Comparison of ENCODE assay signal across 14 mouse cellular contexts in genomic region chr14:55575711-55576110, GRCm38 (mm10). TPM values are rescaled to one million over a fixed set of nuclear protein-coding genes. Genes with fewer than 3 reads are reported as not detected.
A peak's percentile ranks its signal among the peaks of the same experiment; 100 is the strongest.
DNase-seq lines count a peak whose midpoint lies in the region; ATAC-seq and TF ChIP-seq lines count a peak whose summit lies in the region.
"Had no signal": no experiment of that assay in that cellular context is flagged by ENCODE, and none has a peak within 500 bp of the region (broad histone marks: within the 10 kb centered on the region; RNA-seq: fewer than 3 reads in every experiment).

No protein-coding gene starts in this region.

- H3K9ac ChIP-seq in liver, embryonic 11.5 days (ENCODE audit: low read depth, low read length): no peak overlapping the region
- H3K9ac ChIP-seq in embryonic facial prominence, embryonic 15.5 days: no peak overlapping the region
- H3K9ac ChIP-seq in heart, postnatal 0 days (replicated peaks; ENCODE audit: low read depth, low read length): peak overlapping the region; percentile 61
- no peak overlapping the region for H3K9ac ChIP-seq in limb, embryonic 13.5 days
- H3K9ac ChIP-seq: neural tube, embryonic 12.5 days; stomach, embryonic 15.5 days had no signal

- TF ChIP-seq EP300 in heart, postnatal 0 days (IDR thresholded peaks at IDR 0.05; ENCODE audit: low read depth): no peak

- H3K4me2 ChIP-seq in liver, embryonic 11.5 days: peak overlapping the region; percentile 4; the same call in 1 of the 2 replicates
- H3K4me2 ChIP-seq in embryonic facial prominence, embryonic 15.5 days (replicated peaks): no peak overlapping the region; the same call in 1 of the 2 replicates
- H3K4me2 ChIP-seq in heart, postnatal 0 days (ENCODE audit: low read depth, low read length): peak overlapping the region; percentile 56
- H3K4me2 ChIP-seq in limb, embryonic 13.5 days (replicated peaks): 0 out of 2 replicates have a peak overlapping the region, but pooled peaks have one; percentile 34
- H3K4me2 ChIP-seq: neural tube, embryonic 12.5 days; stomach, embryonic 15.5 days had no signal

- H3K4me1 ChIP-seq in liver, embryonic 11.5 days (replicated peaks; ENCODE audit: control insufficient read depth, insufficient read depth, low read length): peaks cover 12% of the 10 kb centered on the region; the same call in 1 of the 2 replicates
- H3K4me1 ChIP-seq in embryonic facial prominence, embryonic 15.5 days: 0 out of 2 replicates have a peak, but pooled peaks cover 19% of the 10 kb centered on the region
- H3K4me1 ChIP-seq in heart, postnatal 0 days (ENCODE audit: control insufficient read depth, insufficient read depth): peaks cover 20% of the 10 kb centered on the region; the same call in 1 of the 2 replicates
- peaks cover 18% of the 10 kb centered on the region for H3K4me1 ChIP-seq in limb, embryonic 13.5 days
- H3K4me1 ChIP-seq: neural tube, embryonic 12.5 days had no signal

- no peak overlapping the region for H3K4me3 ChIP-seq in liver, embryonic 11.5 days (ENCODE audit: low read depth, low read length)
- peak overlapping the region; percentile 23 for H3K4me3 ChIP-seq in embryonic facial prominence, embryonic 15.5 days (replicated peaks)
- H3K4me3 ChIP-seq in heart, postnatal 0 days (ENCODE audit: low read depth, low read length): peak overlapping the region; percentile 43
- H3K4me3 ChIP-seq in limb, embryonic 13.5 days: peak overlapping the region; percentile 21
- H3K4me3 ChIP-seq: megakaryocyte, embryonic 14.5 days; neural tube, embryonic 12.5 days; stomach, embryonic 15.5 days had no signal

- no peak for ATAC-seq in liver, embryonic 11.5 days (replicated peaks; ENCODE audit: low FRiP score)
- ATAC-seq in embryonic facial prominence, embryonic 15.5 days (ENCODE audit: insufficient number of reproducible peaks, low FRiP score, low TSS enrichment, low read depth): no peak
- ATAC-seq in heart, postnatal 0 days (ENCODE audit: insufficient read depth, low read depth): peak; percentile 65
- no peak for ATAC-seq in limb, embryonic 13.5 days (ENCODE audit: low FRiP score, low read depth)
- ATAC-seq in CD4-positive, CD25-positive, alpha-beta regulatory T cell, adult 4 months: no peak
- ATAC-seq: forebrain, embryonic 16.5 days had no signal

- H3K36me3 ChIP-seq in liver, embryonic 11.5 days (ENCODE audit: control insufficient read depth, insufficient read depth, low read length): peaks cover 4% of the 10 kb centered on the region; the same call in 1 of the 2 replicates
- H3K36me3 ChIP-seq in embryonic facial prominence, embryonic 15.5 days: peaks cover 10% of the 10 kb centered on the region; the same call in 1 of the 2 replicates
- peaks cover 12% of the 10 kb centered on the region for H3K36me3 ChIP-seq in heart, postnatal 0 days (replicated peaks; ENCODE audit: control insufficient read depth, insufficient read depth, low read length)
- H3K36me3 ChIP-seq in limb, embryonic 13.5 days: peaks cover 11% of the 10 kb centered on the region

- no peaks in the 10 kb centered on the region for H3K9me3 ChIP-seq in liver, embryonic 11.5 days (ENCODE audit: control insufficient read depth, low read length)
- no peaks in the 10 kb centered on the region for H3K9me3 ChIP-seq in embryonic facial prominence, embryonic 15.5 days (replicated peaks)
- no peaks in the 10 kb centered on the region for H3K9me3 ChIP-seq in heart, postnatal 0 days (replicated peaks; ENCODE audit: control insufficient read depth, low read length)
- H3K9me3 ChIP-seq in limb, embryonic 13.5 days: no peaks in the 10 kb centered on the region
- H3K9me3 ChIP-seq: megakaryocyte, embryonic 14.5 days; neural tube, embryonic 12.5 days; stomach, embryonic 15.5 days had no signal

- TF ChIP-seq CTCF in heart, postnatal 0 days (IDR thresholded peaks at IDR 0.05; ENCODE audit: low read depth): no peak

- H3K27ac ChIP-seq in liver, embryonic 11.5 days (ENCODE audit: low read depth, low read length): no peak overlapping the region
- H3K27ac ChIP-seq in embryonic facial prominence, embryonic 15.5 days (replicated peaks): 0 out of 2 replicates have a peak overlapping the region, but pooled peaks have one; percentile 28
- H3K27ac ChIP-seq in heart, postnatal 0 days (ENCODE audit: low read depth): peak overlapping the region; percentile 94
- H3K27ac ChIP-seq in limb, embryonic 13.5 days: no peak overlapping the region
- H3K27ac ChIP-seq: neural tube, embryonic 12.5 days; stomach, embryonic 15.5 days had no signal

- no peaks in the 10 kb centered on the region for H3K27me3 ChIP-seq in liver, embryonic 11.5 days (replicated peaks; ENCODE audit: control insufficient read depth, insufficient read depth, low read length)
- no peaks in the 10 kb centered on the region for H3K27me3 ChIP-seq in embryonic facial prominence, embryonic 15.5 days
- no peaks in the 10 kb centered on the region for H3K27me3 ChIP-seq in heart, postnatal 0 days (ENCODE audit: control insufficient read depth, insufficient read depth, low read length)
- H3K27me3 ChIP-seq in limb, embryonic 13.5 days: no peaks in the 10 kb centered on the region
- H3K27me3 ChIP-seq: megakaryocyte, embryonic 14.5 days; neural tube, embryonic 12.5 days; stomach, embryonic 15.5 days had no signal

- DNase-seq in liver, embryonic 11.5 days (ENCODE audit: low spot score): no peak
- no peak for DNase-seq in liver
- DNase-seq in heart, postnatal 0 days (ENCODE audit: low spot score): peak; percentile 68
- no peak for DNase-seq in cerebellum, adult 9-11 months
- DNase-seq in embryo, embryonic 10.5 days (ENCODE audit: low spot score): no peak

- 65% methylated on average over 13 of the region's 13 CpGs for WGBS in liver, embryonic 11.5 days
- 69% methylated on average over 13 of the region's 13 CpGs for WGBS in embryonic facial prominence, embryonic 15.5 days
- 29% methylated on average over 13 of the region's 13 CpGs for WGBS in heart, postnatal 0 days
- WGBS in limb, embryonic 13.5 days: 75% methylated on average over 13 of the region's 13 CpGs

RNA-seq across cellular contexts. Expression of gene Fitm1, which starts 0.3 kb away (rescaled TPM):
- polyA plus RNA-seq in liver, embryonic 11.5 days (2014; fragmentation: Nextera tagmentation; extraction: Ambion mirVana): 2.2 and 2.6 TPM in 2 replicates
- polyA plus RNA-seq in embryonic facial prominence, embryonic 15.5 days (2015; fragmentation: Nextera tagmentation; extraction: Ambion mirVana): 24.8 and 29.7 TPM in 2 replicates
- 212 and 277 TPM in 2 replicates for total RNA-seq in heart, postnatal 0 days (2014; rRNA removed; ENCODE audit: low replicate concordance)
- polyA plus RNA-seq in heart, postnatal 0 days (2015; fragmentation: Nextera tagmentation; extraction: Ambion mirVana): 181 and 195 TPM in 2 replicates
- 22.5 and 25.5 TPM in 2 replicates for polyA plus RNA-seq in limb, embryonic 13.5 days (2015; fragmentation: Nextera tagmentation; extraction: Ambion mirVana)
- polyA plus RNA-seq in CD4-positive, CD25-positive, alpha-beta regulatory T cell, adult 4 months (2017; shearing (Covaris generic)): not detected
- total RNA-seq: left cerebral cortex, postnatal 25 days had no signal
- polyA plus RNA-seq: forebrain, embryonic 16.5 days had no signal

RNA-seq across cellular contexts. Expression of gene Psme1, which starts 2.2 kb away (rescaled TPM):
- 172 and 177 TPM in 2 replicates for polyA plus RNA-seq in liver, embryonic 11.5 days (2014; fragmentation: Nextera tagmentation; extraction: Ambion mirVana)
- 129 and 134 TPM in 2 replicates for polyA plus RNA-seq in embryonic facial prominence, embryonic 15.5 days (2015; fragmentation: Nextera tagmentation; extraction: Ambion mirVana)
- total RNA-seq in heart, postnatal 0 days (2014; rRNA removed; ENCODE audit: low replicate concordance): 145 and 181 TPM in 2 replicates
- 250 and 254 TPM in 2 replicates for polyA plus RNA-seq in heart, postnatal 0 days (2015; fragmentation: Nextera tagmentation; extraction: Ambion mirVana)
- 145 and 150 TPM in 2 replicates for polyA plus RNA-seq in limb, embryonic 13.5 days (2015; fragmentation: Nextera tagmentation; extraction: Ambion mirVana)
- polyA plus RNA-seq in CD4-positive, CD25-positive, alpha-beta regulatory T cell, adult 4 months (2017; shearing (Covaris generic)): 100 to 1,000 TPM; 664 to 711 TPM

RNA-seq across cellular contexts. Expression of gene Emc9, which starts 9.4 kb away (rescaled TPM):
- polyA plus RNA-seq in liver, embryonic 11.5 days (2014; fragmentation: Nextera tagmentation; extraction: Ambion mirVana): 44.5 and 46.2 TPM in 2 replicates
- polyA plus RNA-seq in embryonic facial prominence, embryonic 15.5 days (2015; fragmentation: Nextera tagmentation; extraction: Ambion mirVana): 9.7 and 11.6 TPM in 2 replicates
- total RNA-seq in heart, postnatal 0 days (2014; rRNA removed; ENCODE audit: low replicate concordance): 36.1 and 37.6 TPM in 2 replicates
- polyA plus RNA-seq in heart, postnatal 0 days (2015; fragmentation: Nextera tagmentation; extraction: Ambion mirVana): 52.9 and 54.1 TPM in 2 replicates
- 4.9 and 5.0 TPM in 2 replicates for polyA plus RNA-seq in limb, embryonic 13.5 days (2015; fragmentation: Nextera tagmentation; extraction: Ambion mirVana)
- 10 to 100 TPM; 20.9 to 22.9 TPM for polyA plus RNA-seq in CD4-positive, CD25-positive, alpha-beta regulatory T cell, adult 4 months (2017; shearing (Covaris generic))

RNA-seq across cellular contexts. Expression of gene Psme2, which starts 15.2 kb away (rescaled TPM):
- polyA plus RNA-seq in liver, embryonic 11.5 days (2014; fragmentation: Nextera tagmentation; extraction: Ambion mirVana): 256 and 277 TPM in 2 replicates
- polyA plus RNA-seq in embryonic facial prominence, embryonic 15.5 days (2015; fragmentation: Nextera tagmentation; extraction: Ambion mirVana): 238 and 259 TPM in 2 replicates
- 35.3 and 352 TPM in 2 replicates for total RNA-seq in heart, postnatal 0 days (2014; rRNA removed; ENCODE audit: low replicate concordance)
- 220 and 234 TPM in 2 replicates for polyA plus RNA-seq in heart, postnatal 0 days (2015; fragmentation: Nextera tagmentation; extraction: Ambion mirVana)
- 251 and 280 TPM in 2 replicates for polyA plus RNA-seq in limb, embryonic 13.5 days (2015; fragmentation: Nextera tagmentation; extraction: Ambion mirVana)
- polyA plus RNA-seq in CD4-positive, CD25-positive, alpha-beta regulatory T cell, adult 4 months (2017; shearing (Covaris generic)): 100 to 1,000 TPM; 853 to 877 TPM

RNA-seq across cellular contexts. Expression of gene A730061H03Rik, which starts 15.5 kb away (rescaled TPM):
- 2.3 and 3.3 TPM in 2 replicates for polyA plus RNA-seq in liver, embryonic 11.5 days (2014; fragmentation: Nextera tagmentation; extraction: Ambion mirVana)
- polyA plus RNA-seq in embryonic facial prominence, embryonic 15.5 days (2015; fragmentation: Nextera tagmentation; extraction: Ambion mirVana): 1.6 and 3.0 TPM in 2 replicates
- 15.5 TPM in 1 of 2 replicates, not detected in the other for total RNA-seq in heart, postnatal 0 days (2014; rRNA removed; ENCODE audit: low replicate concordance)
- polyA plus RNA-seq in heart, postnatal 0 days (2015; fragmentation: Nextera tagmentation; extraction: Ambion mirVana): 1.3 and 1.4 TPM in 2 replicates
- 0.74 TPM in 1 of 2 replicates, not detected in the other for polyA plus RNA-seq in limb, embryonic 13.5 days (2015; fragmentation: Nextera tagmentation; extraction: Ambion mirVana)
- polyA plus RNA-seq in CD4-positive, CD25-positive, alpha-beta regulatory T cell, adult 4 months (2017; shearing (Covaris generic)): 1 to 10 TPM; 3.3 to 7.1 TPM
- total RNA-seq: heart, postnatal 36 days had no signal
- polyA plus RNA-seq: neural tube, embryonic 12.5 days had no signal

Comparison
In these comparisons a context has a peak if more than half of its experiments do, and no peak if none do; other contexts are left out.
1. H3K27ac ChIP-seq: peak in embryonic facial prominence, embryonic 15.5 days (single experiment) and heart, postnatal 0 days (single experiment); none in liver, embryonic 11.5 days (single experiment) and limb, embryonic 13.5 days (single experiment).